Comparison of ENCODE assay signal across 10 mouse cellular contexts in genomic region chr8:126602641-126603040, GRCm38 (mm10). TPM values are rescaled to one million over a fixed set of nuclear protein-coding genes. Genes with fewer than 3 reads are reported as not detected.
DNase-seq lines count a peak whose midpoint lies in the region; ATAC-seq and TF ChIP-seq lines count a peak whose summit lies in the region.
"Had no signal": no experiment of that assay in that cellular context is flagged by ENCODE, and none has a peak within 500 bp of the region (broad histone marks: within the 10 kb centered on the region; RNA-seq: fewer than 3 reads in every experiment).

No protein-coding gene starts in this region.

- no peak overlapping the region for H3K9ac ChIP-seq in intestine, embryonic 14.5 days (ENCODE audit: low read length)
- H3K9ac ChIP-seq in intestine, postnatal 0 days (ENCODE audit: low read depth, low read length) = no peak overlapping the region
- H3K9ac ChIP-seq in hindbrain, embryonic 12.5 days = no peak overlapping the region
- peak overlapping the region; percentile 36; the same call in 1 of the 2 replicates for H3K9ac ChIP-seq in stomach, embryonic 16.5 days (ENCODE audit: low read length)

- H3K4me2 ChIP-seq in intestine, embryonic 14.5 days (ENCODE audit: low read length) = no peak overlapping the region
- no peak overlapping the region for H3K4me2 ChIP-seq in intestine, postnatal 0 days (replicated peaks; ENCODE audit: low read depth)
- no peak overlapping the region for H3K4me2 ChIP-seq in hindbrain, embryonic 12.5 days (replicated peaks)
- no peak overlapping the region for H3K4me2 ChIP-seq in stomach, embryonic 16.5 days (ENCODE audit: low read depth, low read length)

- H3K36me3 ChIP-seq in intestine, embryonic 14.5 days (ENCODE audit: control insufficient read depth, insufficient read depth, low read length) = no peaks in the 10 kb centered on the region
- H3K36me3 ChIP-seq in intestine, postnatal 0 days (ENCODE audit: control insufficient read depth, insufficient read depth) = no peaks in the 10 kb centered on the region
- H3K36me3 ChIP-seq in hindbrain, embryonic 12.5 days = no peaks in the 10 kb centered on the region
- H3K36me3 ChIP-seq in stomach, embryonic 16.5 days (ENCODE audit: control insufficient read depth, insufficient read depth, low read length) = no peaks in the 10 kb centered on the region

- peak overlapping the region; percentile 85; the same call in 1 of the 2 replicates for H3K27ac ChIP-seq in intestine, embryonic 14.5 days (ENCODE audit: low read depth)
- H3K27ac ChIP-seq in intestine, postnatal 0 days (ENCODE audit: low read depth, low read length) = no peak overlapping the region
- peak overlapping the region; percentile 41 for H3K27ac ChIP-seq in hindbrain, embryonic 12.5 days
- peak overlapping the region; percentile 84 for H3K27ac ChIP-seq in stomach, embryonic 16.5 days (ENCODE audit: low read length)

- no peak for TF ChIP-seq CTCF in intestine, postnatal 0 days (IDR thresholded peaks at IDR 0.05; ENCODE audit: low read depth)

- no peak for ATAC-seq in intestine, embryonic 14.5 days (replicated peaks; ENCODE audit: low FRiP score, low TSS enrichment, low read depth)
- ATAC-seq in intestine, postnatal 0 days = no peak
- ATAC-seq in hindbrain, embryonic 12.5 days (ENCODE audit: low FRiP score) = peak; percentile 55
- ATAC-seq in stomach, embryonic 16.5 days (ENCODE audit: insufficient read depth, low FRiP score) = no peak

- 66% methylated on average over 8 of the region's 8 CpGs for WGBS in intestine, embryonic 14.5 days
- WGBS in intestine, postnatal 0 days = 73% methylated on average over 8 of the region's 8 CpGs
- 36% methylated on average over 8 of the region's 8 CpGs for WGBS in hindbrain, embryonic 12.5 days
- WGBS in stomach, embryonic 16.5 days = 54% methylated on average over 8 of the region's 8 CpGs

- no peak overlapping the region for H3K4me3 ChIP-seq in intestine, embryonic 14.5 days (ENCODE audit: low read depth, low read length)
- no peak overlapping the region for H3K4me3 ChIP-seq in intestine, postnatal 0 days (ENCODE audit: low read depth, low read length)
- no peak overlapping the region for H3K4me3 ChIP-seq in hindbrain, embryonic 12.5 days
- H3K4me3 ChIP-seq in stomach, embryonic 16.5 days (replicated peaks; ENCODE audit: low read length) = no peak overlapping the region
- H3K4me3 ChIP-seq: erythroblast, embryonic 14.5 days; megakaryocyte, embryonic 14.5 days had no signal

- DNase-seq in intestine, embryonic 14.5 days (ENCODE audit: low spot score) = no peak
- DNase-seq in retina, postnatal 1 day = peak; percentile 54
- DNase-seq in retina, embryonic 14.5 days (ENCODE audit: low spot score) = no peak
- DNase-seq in B cell, adult 2 months = no peak
- no peak for DNase-seq in cerebellum, postnatal 4 days (ENCODE audit: low spot score in 2 of 2)

- H3K9me3 ChIP-seq in intestine, embryonic 14.5 days (ENCODE audit: control insufficient read depth, low read length) = no peaks in the 10 kb centered on the region
- H3K9me3 ChIP-seq in intestine, postnatal 0 days (ENCODE audit: control insufficient read depth) = no peaks in the 10 kb centered on the region
- no peaks in the 10 kb centered on the region for H3K9me3 ChIP-seq in hindbrain, embryonic 12.5 days (replicated peaks)
- H3K9me3 ChIP-seq in stomach, embryonic 16.5 days (replicated peaks; ENCODE audit: control insufficient read depth, low read length) = no peaks in the 10 kb centered on the region
- H3K9me3 ChIP-seq: megakaryocyte, embryonic 14.5 days had no signal

- H3K4me1 ChIP-seq in intestine, embryonic 14.5 days (replicated peaks; ENCODE audit: control insufficient read depth, insufficient read depth, low read length) = peaks cover 20% of the 10 kb centered on the region
- 0 out of 2 replicates have a peak, but pooled peaks cover 6% of the 10 kb centered on the region for H3K4me1 ChIP-seq in intestine, postnatal 0 days (replicated peaks; ENCODE audit: control insufficient read depth, insufficient read depth, low read length)
- peaks cover 28% of the 10 kb centered on the region for H3K4me1 ChIP-seq in hindbrain, embryonic 12.5 days
- peaks cover 35% of the 10 kb centered on the region for H3K4me1 ChIP-seq in stomach, embryonic 16.5 days (ENCODE audit: control insufficient read depth, insufficient read depth, low read length)

- H3K27me3 ChIP-seq in intestine, embryonic 14.5 days (replicated peaks; ENCODE audit: control insufficient read depth, insufficient read depth, low read length) = no peaks in the 10 kb centered on the region
- no peaks in the 10 kb centered on the region for H3K27me3 ChIP-seq in intestine, postnatal 0 days (replicated peaks; ENCODE audit: control insufficient read depth, insufficient read depth, low read length)
- no peaks in the 10 kb centered on the region for H3K27me3 ChIP-seq in hindbrain, embryonic 12.5 days
- H3K27me3 ChIP-seq in stomach, embryonic 16.5 days (ENCODE audit: control insufficient read depth, insufficient read depth, low read length) = no peaks in the 10 kb centered on the region
- H3K27me3 ChIP-seq: megakaryocyte, embryonic 14.5 days had no signal

RNA-seq across cellular contexts. Expression of gene Irf2bp2, which starts 8.9 kb away (rescaled TPM):
- polyA plus RNA-seq in intestine, embryonic 14.5 days (2014; fragmentation: Nextera tagmentation; extraction: Ambion mirVana) = 11.3 and 11.5 TPM in 2 replicates
- polyA plus RNA-seq in intestine, postnatal 0 days (2015; fragmentation: Nextera tagmentation; extraction: Ambion mirVana) = 13.3 and 14.9 TPM in 2 replicates
- polyA plus RNA-seq in hindbrain, embryonic 12.5 days (2016; fragmentation: Nextera tagmentation; extraction: Ambion mirVana) = 8.8 and 9.6 TPM in 2 replicates
- polyA plus RNA-seq in stomach, embryonic 16.5 days (2015; fragmentation: Nextera tagmentation; extraction: Ambion mirVana) = 9.9 and 10.8 TPM in 2 replicates
